In the genomic region with DNA sequence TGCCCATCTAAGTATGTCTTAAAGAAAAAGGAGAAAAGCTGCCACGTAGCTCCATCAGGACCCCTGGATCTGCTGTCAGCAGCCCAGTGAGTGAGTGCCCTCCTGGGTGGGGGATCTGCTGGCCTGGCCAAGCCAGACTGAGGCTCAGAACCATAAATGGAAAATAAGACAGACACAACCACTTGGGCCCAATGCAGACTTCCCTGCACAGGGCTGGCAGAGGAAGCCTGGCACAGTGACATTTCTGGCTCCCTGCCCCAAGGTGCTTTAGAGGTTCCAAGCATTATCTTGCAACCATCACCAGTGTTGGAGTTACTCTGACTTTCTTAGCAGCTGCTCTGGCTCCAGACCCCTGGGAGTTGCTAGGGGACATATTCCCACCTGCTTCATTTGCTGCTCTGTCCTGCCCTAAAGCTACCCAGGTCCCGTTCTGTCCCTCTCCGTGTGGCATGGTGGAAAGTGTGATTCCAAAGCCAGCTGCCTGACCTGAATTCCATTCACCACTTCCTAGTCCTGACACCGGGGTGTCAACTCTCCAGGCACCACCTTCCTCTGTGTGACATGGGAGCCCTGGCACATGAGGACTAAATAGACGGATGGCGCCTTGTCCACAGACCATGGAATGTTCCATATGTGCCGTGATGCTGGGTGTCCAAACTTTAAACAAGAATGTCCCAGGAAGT, we compare ENCODE assay signal across 9 mouse cellular contexts.
DNase-seq lines count a peak whose midpoint lies in the region; ATAC-seq and TF ChIP-seq lines count a peak whose summit lies in the region.
"Had no signal": no experiment of that assay in that cellular context is flagged by ENCODE, and none has a peak within 500 bp of the region (broad histone marks: within the 10 kb centered on the region; RNA-seq: fewer than 3 reads in every experiment).

No protein-coding gene starts in this region.

- no peak for TF ChIP-seq CTCF in forebrain, postnatal 0 days (IDR thresholded peaks at IDR 0.05; ENCODE audit: low read depth)
- no peak for TF ChIP-seq CTCF in intestine, postnatal 0 days (IDR thresholded peaks at IDR 0.05; ENCODE audit: low read depth)

- H3K27me3 ChIP-seq in forebrain, embryonic 13.5 days: no peaks in the 10 kb centered on the region
- no peaks in the 10 kb centered on the region for H3K27me3 ChIP-seq in forebrain, postnatal 0 days (ENCODE audit: insufficient read depth, low read length)
- no peaks in the 10 kb centered on the region; the same call in 1 of the 2 replicates for H3K27me3 ChIP-seq in intestine, embryonic 15.5 days (replicated peaks)
- H3K27me3 ChIP-seq in intestine, postnatal 0 days (replicated peaks; ENCODE audit: control insufficient read depth, insufficient read depth, low read length): no peaks in the 10 kb centered on the region

- H3K4me2 ChIP-seq in forebrain, embryonic 13.5 days: no peak overlapping the region
- H3K4me2 ChIP-seq in forebrain, postnatal 0 days (ENCODE audit: low read depth): no peak overlapping the region
- no peak overlapping the region for H3K4me2 ChIP-seq in intestine, embryonic 15.5 days (replicated peaks)
- H3K4me2 ChIP-seq in intestine, postnatal 0 days (replicated peaks; ENCODE audit: low read depth): no peak overlapping the region

- no peak overlapping the region for H3K27ac ChIP-seq in forebrain, embryonic 13.5 days
- H3K27ac ChIP-seq in forebrain, postnatal 0 days (ENCODE audit: low read depth, low read length): no peak overlapping the region
- H3K27ac ChIP-seq in intestine, embryonic 15.5 days: peak overlapping the region; percentile 54
- H3K27ac ChIP-seq in intestine, postnatal 0 days (ENCODE audit: low read depth, low read length): no peak overlapping the region
- H3K27ac ChIP-seq: left cerebral cortex, adult 2 months had no signal

- DNase-seq in forebrain, postnatal 0 days: no peak
- DNase-seq in cerebellum, postnatal 10 days: peak; percentile 76
- peak; percentile 75 for DNase-seq in heart, postnatal 4 days
- no peak for DNase-seq in thymus, postnatal 25 days
- DNase-seq in gastrocnemius, postnatal 10 days: no peak

- ATAC-seq in forebrain, embryonic 13.5 days: peak; percentile 28; the same call in 1 of the 2 replicates
- no peak for ATAC-seq in forebrain, postnatal 0 days
- ATAC-seq in intestine, embryonic 15.5 days: peak; percentile 19
- ATAC-seq in intestine, postnatal 0 days: no peak

- H3K4me1 ChIP-seq in forebrain, embryonic 13.5 days: peaks cover 22% of the 10 kb centered on the region
- H3K4me1 ChIP-seq in forebrain, postnatal 0 days (ENCODE audit: insufficient read depth): peaks cover 6% of the 10 kb centered on the region; the same call in 1 of the 2 replicates
- H3K4me1 ChIP-seq in intestine, embryonic 15.5 days (replicated peaks): peaks cover 20% of the 10 kb centered on the region
- 0 out of 2 replicates have a peak, but pooled peaks cover 7% of the 10 kb centered on the region for H3K4me1 ChIP-seq in intestine, postnatal 0 days (replicated peaks; ENCODE audit: control insufficient read depth, insufficient read depth, low read length)

- no peaks in the 10 kb centered on the region for H3K36me3 ChIP-seq in forebrain, embryonic 13.5 days (ENCODE audit: poor library complexity, severe bottlenecking)
- H3K36me3 ChIP-seq in forebrain, postnatal 0 days (ENCODE audit: insufficient read depth): no peaks in the 10 kb centered on the region
- no peaks in the 10 kb centered on the region for H3K36me3 ChIP-seq in intestine, embryonic 15.5 days
- no peaks in the 10 kb centered on the region for H3K36me3 ChIP-seq in intestine, postnatal 0 days (ENCODE audit: control insufficient read depth, insufficient read depth)

- H3K4me3 ChIP-seq in forebrain, embryonic 13.5 days: no peak overlapping the region
- H3K4me3 ChIP-seq in forebrain, postnatal 0 days (ENCODE audit: low read depth, low read length): no peak overlapping the region
- no peak overlapping the region for H3K4me3 ChIP-seq in intestine, embryonic 15.5 days (replicated peaks)
- no peak overlapping the region for H3K4me3 ChIP-seq in intestine, postnatal 0 days (ENCODE audit: low read depth, low read length)
- H3K4me3 ChIP-seq: left cerebral cortex, adult 2 months had no signal

- 83% methylated on average over 7 of the region's 7 CpGs for WGBS in forebrain, embryonic 13.5 days
- WGBS in forebrain, postnatal 0 days: 77% methylated on average over 7 of the region's 7 CpGs
- 69% methylated on average over 7 of the region's 7 CpGs for WGBS in intestine, embryonic 15.5 days
- 73% methylated on average over 7 of the region's 7 CpGs for WGBS in intestine, postnatal 0 days

- no peaks in the 10 kb centered on the region for H3K9me3 ChIP-seq in forebrain, embryonic 13.5 days (replicated peaks)
- H3K9me3 ChIP-seq in forebrain, postnatal 0 days (ENCODE audit: low read length): no peaks in the 10 kb centered on the region
- H3K9me3 ChIP-seq in intestine, embryonic 15.5 days: no peaks in the 10 kb centered on the region
- no peaks in the 10 kb centered on the region for H3K9me3 ChIP-seq in intestine, postnatal 0 days (ENCODE audit: control insufficient read depth)

- no peak overlapping the region for H3K9ac ChIP-seq in forebrain, embryonic 13.5 days
- no peak overlapping the region for H3K9ac ChIP-seq in forebrain, postnatal 0 days
- H3K9ac ChIP-seq in intestine, embryonic 15.5 days: no peak overlapping the region
- no peak overlapping the region for H3K9ac ChIP-seq in intestine, postnatal 0 days (ENCODE audit: low read depth, low read length)

Comparison
In these comparisons a context has a peak if more than half of its experiments do, and no peak if none do; other contexts are left out.
1. ATAC-seq: peak in forebrain, embryonic 13.5 days (single experiment) and intestine, embryonic 15.5 days (single experiment); none in forebrain, postnatal 0 days (single experiment) and intestine, postnatal 0 days (single experiment).
2. DNase-seq: peak in cerebellum, postnatal 10 days (2 of 2) and heart, postnatal 4 days (single experiment); none in forebrain, postnatal 0 days (single experiment), thymus, postnatal 25 days (single experiment) and gastrocnemius, postnatal 10 days (single experiment).